Mouse (Mus musculus) heart, adult 18-20 months (tissue): ENCODE data around the gene Hp1bp3. TPM values are rescaled to one million over a fixed set of nuclear protein-coding genes. Genes with fewer than 3 reads are reported as not detected.

ENCODE experiments used
- total RNA-seq, 2 experiments: library from RNA; stranded (reverse); gene quantifications; 2 replicates each; pipeline ENCODE4 v1.2.3; 2021

Hp1bp3 gene
- total RNA-seq, 2 experiments from 2014 or later: 84.3 to 85.1 TPM

Other genes starting within 250 kb of the Hp1bp3 start
- gene Eif4g3, start 223.3 kb upstream of the Hp1bp3 start, total RNA-seq: 10 to 100 TPM; 38.1 to 45.7 TPM
- gene Sh2d5, start 34.1 kb downstream of the Hp1bp3 start, total RNA-seq: not detected
- under 1 TPM; 0.17 to 0.26 TPM for gene Kif17, start 34.1 kb downstream of the Hp1bp3 start, total RNA-seq
- 10 to 100 TPM; 58.2 to 61.6 TPM for gene Ddost, start 88.4 kb downstream of the Hp1bp3 start, total RNA-seq
- 100 to 1,000 TPM; 720 to 812 TPM for gene Pink1, start 110.0 kb downstream of the Hp1bp3 start, total RNA-seq
- gene Cda, start 151.7 kb downstream of the Hp1bp3 start, total RNA-seq: 1 to 10 TPM; 1.6 to 2.3 TPM
- gene Fam43b, start 180.2 kb downstream of the Hp1bp3 start, total RNA-seq: not detected
- 10 to 100 TPM; 76.1 to 88.4 TPM for gene Mul1, start 218.4 kb downstream of the Hp1bp3 start, total RNA-seq
- 10 to 100 TPM; 12.3 to 12.6 TPM for gene Camk2n1, start 238.0 kb downstream of the Hp1bp3 start, total RNA-seq